Mouse (Mus musculus) regulatory T cell (primary cell): ENCODE results near the gene Lep.

Experiments
- in situ Hi-C: fragments of 300-600 bp; cut with MboI, MseI; formaldehyde crosslinking; loops from one replicate; pipeline ENCODE4 v1.15.1; 2025; ENCODE audit warnings: high pct_unique_total_duplicates

Gene Lep

GRCm38 (mm10) chr6:29115756-29116155 is 55.7 kb downstream of the Lep start:
- in situ Hi-C loops: no loop called here

- in situ Hi-C loops: no loop called here
Observed at GRCm38 (mm10) chr6:29117417-29118104, 57.5 kb downstream of the Lep start.

DNA sequence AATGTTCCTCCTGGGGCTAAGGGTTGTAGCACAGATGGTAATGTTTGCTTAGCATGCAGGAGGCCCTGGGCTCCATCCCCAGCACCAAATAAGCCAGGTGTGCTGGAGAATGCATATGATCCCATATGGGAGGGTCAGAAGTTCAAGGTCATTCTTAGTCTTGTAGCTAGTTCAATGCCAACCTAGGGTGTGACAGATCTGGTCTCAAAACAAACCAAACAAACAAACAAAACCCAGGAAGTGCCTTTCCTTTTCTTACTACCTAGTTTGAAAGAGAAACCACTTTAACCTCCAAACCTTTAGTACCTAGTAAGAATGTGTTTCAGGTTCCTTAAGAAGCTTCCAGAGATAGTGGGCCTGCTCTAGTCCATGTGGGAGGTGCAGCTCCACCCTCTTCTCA is 58.2 kb downstream of the Lep start:
- in situ Hi-C loops: no loop called here

DNA sequence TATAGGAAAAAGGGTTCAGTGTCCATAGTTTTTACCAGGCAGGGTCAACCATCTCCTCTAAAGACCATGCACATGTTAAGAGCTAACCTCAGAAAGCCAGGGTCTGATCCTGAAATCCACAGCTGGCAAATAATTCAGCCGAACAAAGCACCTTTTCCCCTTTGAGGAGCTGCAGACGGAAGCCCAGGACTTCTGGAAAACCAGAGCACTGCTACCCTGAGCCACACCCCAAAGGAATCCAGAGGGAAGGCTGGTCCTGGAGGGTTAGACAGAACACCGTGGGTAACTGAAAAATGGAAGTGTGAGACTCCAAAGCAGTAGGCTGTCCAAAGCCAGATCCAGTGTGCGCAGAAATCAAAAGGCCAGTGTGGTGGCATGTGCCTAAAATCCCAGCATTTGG is 58.9 kb downstream of the Lep start:
- in situ Hi-C loops: no loop called here

- in situ Hi-C loops: no loop called here
Observed at GRCm38 (mm10) chr6:29119990-29120389, 60.0 kb downstream of the Lep start.
